Mouse (Mus musculus) small intestine, adult 2 months (tissue): ENCODE measurements around the gene Abca3. TPM values are rescaled to one million over a fixed set of nuclear protein-coding genes. Genes with fewer than 3 reads are reported as not detected.

Source experiments
- H3K27ac ChIP-seq: fragments of 200-500 bp; 2 replicates; pipeline ENCODE4 v1.5.1; 2012; ENCODE audit warnings: low read depth, low read length, control low read depth, inconsistent platforms; ENCODE audit not compliant: insufficient read depth
- H3K27me3 ChIP-seq: fragments of 200-500 bp; 2 replicates; pipeline ENCODE4 v1.6.1; 2012; ENCODE audit warnings: mild to moderate bottlenecking, moderate library complexity, low read length, inconsistent platforms; ENCODE audit not compliant: control insufficient read depth, insufficient read depth
- H3K36me3 ChIP-seq: fragments of 200-500 bp; 2 replicates; pipeline ENCODE4 v1.6.1; 2012; ENCODE audit warnings: mild to moderate bottlenecking, low read length, control low read depth, inconsistent platforms; ENCODE audit not compliant: control insufficient read depth, insufficient read depth
- H3K4me1 ChIP-seq: fragments of 200-500 bp; 2 replicates; pipeline ENCODE4 v1.6.1; 2012; ENCODE audit warnings: low read length, inconsistent platforms, mixed read lengths; ENCODE audit not compliant: control insufficient read depth, insufficient read depth, insufficient read length
- H3K4me3 ChIP-seq: fragments of 200-500 bp; 2 replicates; pipeline ENCODE4 v1.5.1; 2012; ENCODE audit warnings: low read depth, mild to moderate bottlenecking, control low read depth, inconsistent platforms, low read length, moderate library complexity
- CTCF ChIP-seq: fragments of 200-500 bp; IDR thresholded peaks from 2 replicates; pipeline ENCODE4 v1.5.1; 2012; ENCODE audit warnings: low read depth, mild to moderate bottlenecking, control low read depth, inconsistent platforms, low read length, moderate library complexity, mixed read lengths; ENCODE audit not compliant: insufficient replicate concordance, insufficient read length; ENCODE audit errors: extremely low read depth
- POLR2A ChIP-seq: fragments of 200-500 bp; IDR thresholded peaks from 2 replicates; pipeline ENCODE4 v1.6.1; 2012; ENCODE audit warnings: low read depth, mild to moderate bottlenecking, control low read depth, inconsistent platforms, low read length, moderate library complexity
- WGBS: fragments of 180-500 bp; shearing (Covaris S2); methylation state at CpG from one replicate; pipeline ENCODE4 v1.1.7; 2018; 5-methylcytosine and 5-hydroxymethylcytosine counted together
- polyA plus RNA-seq: library from polyadenylated mRNA; depleted of rRNA; stranded (reverse); fragments of >200 nt; gene quantifications from 2 replicates; pipeline ENCODE4 v1.2.3, GENCODE M21; 2012

The Abca3 gene
- polyA plus RNA-seq, 1 experiment: 37.0 TPM

DNA sequence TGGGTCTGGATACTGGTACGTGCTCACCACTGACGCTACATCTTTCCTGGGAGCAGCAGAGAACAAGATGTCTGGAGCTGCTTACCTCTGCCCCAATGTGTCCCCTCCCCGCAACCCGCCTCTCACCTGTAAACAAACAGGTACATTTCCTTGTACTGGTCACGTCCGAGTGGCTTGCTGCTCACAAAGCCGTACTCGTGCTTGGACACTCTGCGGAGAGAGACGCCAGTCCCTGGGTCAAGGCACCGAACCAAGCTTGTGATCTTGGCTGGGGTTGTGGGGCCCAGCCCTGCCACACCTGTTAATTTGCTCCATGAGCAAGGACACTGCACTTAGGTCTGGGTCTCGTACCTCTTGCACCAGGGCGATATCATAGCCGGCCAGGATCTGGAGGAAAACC is 90.4 kb downstream of the Abca3 start:
- Histone ChIP-seq H3K27ac (no peak overlapping the region), H3K36me3 (peaks cover 69% of the 10 kb centered on the region), H3K27me3 (no peaks in the 10 kb centered on the region), H3K4me1 (no peaks in the 10 kb centered on the region), H3K4me3 (no peak overlapping the region)
- TF ChIP-seq POLR2A (no peak), CTCF (no peak)
- 56% methylated on average over 14 of the region's 14 CpGs for WGBS

DNA sequence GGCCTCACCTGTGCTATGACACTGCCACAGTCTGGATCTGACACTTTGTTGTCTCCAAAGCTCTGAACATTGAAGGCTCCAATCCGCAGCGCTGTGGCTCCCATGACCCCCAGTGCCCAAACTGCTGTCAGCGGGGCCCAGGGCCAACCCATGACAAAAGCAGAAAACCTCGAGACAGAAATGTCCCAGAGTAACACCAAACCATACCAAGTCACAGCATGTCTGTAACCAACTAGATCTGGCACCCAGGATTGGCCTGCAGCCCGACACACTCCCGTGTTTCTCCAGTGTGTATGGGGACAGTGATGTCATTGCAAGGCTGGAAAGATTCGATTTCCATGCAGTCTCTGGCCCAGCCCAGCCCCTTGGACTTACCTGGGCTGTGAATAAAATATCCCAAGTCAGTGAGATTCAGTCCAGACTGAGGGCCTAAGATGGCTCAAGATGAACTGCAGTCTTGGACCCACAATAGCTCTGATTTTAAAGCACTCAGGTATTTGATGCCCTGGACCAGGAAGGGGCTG is 90.9 kb downstream of the Abca3 start, which contains the start of gene Dnase1l2:
TSS of gene Dnase1l2 (minus strand) at position 474 of the 524 bp plus-strand sequence.
- Histone ChIP-seq H3K27me3 (no peaks in the 10 kb centered on the region), H3K27ac (no peak within 1 kb of the TSS), H3K4me3 (no peak within 1 kb of the TSS), H3K36me3 (peaks cover 70% of the 10 kb centered on the region), H3K4me1 (no peaks in the 10 kb centered on the region)
- TF ChIP-seq POLR2A (no peak), CTCF (no peak)
- 67% methylated on average over 7 of the region's 7 CpGs for WGBS

GRCm38 (mm10) chr17:24443409-24443808 is 91.7 kb downstream of the Abca3 start:
- peaks cover 69% of the 10 kb centered on the region for H3K36me3 ChIP-seq
- no peaks in the 10 kb centered on the region for H3K4me1 ChIP-seq
- H3K27me3 ChIP-seq: no peaks in the 10 kb centered on the region
- H3K4me3 ChIP-seq: no peak overlapping the region
- TF ChIP-seq POLR2A (no peak), CTCF (no peak)
- no peak overlapping the region for H3K27ac ChIP-seq
- WGBS: 79% methylated on average over 4 of the region's 4 CpGs

DNA sequence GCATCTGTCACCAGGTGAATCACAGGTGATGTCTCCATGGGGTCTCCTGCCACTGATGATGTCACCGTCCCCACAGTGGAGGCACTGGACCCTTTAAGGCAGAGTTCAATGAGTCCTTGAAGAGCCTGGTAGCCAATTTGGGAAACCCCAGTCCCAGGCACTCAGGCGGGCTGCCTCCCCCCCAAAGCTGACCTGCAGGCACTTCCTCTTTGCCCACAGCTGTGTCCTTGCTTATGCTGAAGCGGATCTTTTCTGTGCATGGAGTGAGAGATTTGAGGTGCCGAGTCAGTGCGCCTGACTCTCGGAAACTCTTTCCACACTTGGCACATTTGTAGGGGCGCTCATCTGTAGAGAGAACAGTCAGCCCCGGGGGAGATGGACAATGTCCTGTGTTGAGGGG is 94.8 kb downstream of the Abca3 start:
- TF ChIP-seq CTCF (no peak), POLR2A (no peak)
- WGBS: 90% methylated on average over 8 of the region's 8 CpGs
- Histone ChIP-seq H3K36me3 (peaks cover 70% of the 10 kb centered on the region), H3K27me3 (no peaks in the 10 kb centered on the region), H3K4me3 (no peak overlapping the region), H3K27ac (no peak overlapping the region), H3K4me1 (no peaks in the 10 kb centered on the region)

DNA sequence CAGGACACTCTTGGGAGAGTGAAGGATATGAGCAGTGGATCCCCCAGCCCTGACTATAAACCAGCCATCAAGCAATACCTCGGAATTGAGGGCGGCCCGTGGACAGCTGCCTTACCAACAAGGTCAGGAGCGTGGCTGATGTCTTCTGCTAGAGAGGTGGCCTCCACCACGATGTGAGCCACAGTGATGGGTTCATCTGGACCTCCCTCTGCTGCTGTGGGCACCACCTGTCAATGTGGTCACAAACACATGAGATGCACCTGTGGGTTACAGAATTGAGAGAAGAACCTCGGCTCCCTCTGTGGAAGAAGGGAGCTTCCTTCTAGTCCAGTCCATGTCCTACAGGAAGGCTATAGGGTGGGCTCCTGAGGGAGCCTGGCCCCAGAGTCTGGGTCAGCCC is 97.8 kb downstream of the Abca3 start:
- Histone ChIP-seq H3K36me3 (peaks cover 61% of the 10 kb centered on the region), H3K27me3 (no peaks in the 10 kb centered on the region), H3K4me3 (no peak overlapping the region), H3K27ac (no peak overlapping the region), H3K4me1 (0 out of 2 replicates have a peak, but pooled peaks cover 2% of the 10 kb centered on the region)
- 88% methylated on average over 6 of the region's 6 CpGs for WGBS
- TF ChIP-seq CTCF: no peak
- no peak for TF ChIP-seq POLR2A

- WGBS: 74% methylated on average over 6 of the region's 6 CpGs
- H3K36me3 ChIP-seq: peaks cover 44% of the 10 kb centered on the region
- TF ChIP-seq CTCF (no peak), POLR2A (no peak)
- H3K4me3 ChIP-seq: no peak overlapping the region
- 0 out of 2 replicates have a peak, but pooled peaks cover 2% of the 10 kb centered on the region for H3K4me1 ChIP-seq
- H3K27me3 ChIP-seq: no peaks in the 10 kb centered on the region
- H3K27ac ChIP-seq: no peak overlapping the region
These were observed 99.5 kb downstream of the Abca3 start for GRCm38 (mm10) chr17:24451220-24451619.

DNA sequence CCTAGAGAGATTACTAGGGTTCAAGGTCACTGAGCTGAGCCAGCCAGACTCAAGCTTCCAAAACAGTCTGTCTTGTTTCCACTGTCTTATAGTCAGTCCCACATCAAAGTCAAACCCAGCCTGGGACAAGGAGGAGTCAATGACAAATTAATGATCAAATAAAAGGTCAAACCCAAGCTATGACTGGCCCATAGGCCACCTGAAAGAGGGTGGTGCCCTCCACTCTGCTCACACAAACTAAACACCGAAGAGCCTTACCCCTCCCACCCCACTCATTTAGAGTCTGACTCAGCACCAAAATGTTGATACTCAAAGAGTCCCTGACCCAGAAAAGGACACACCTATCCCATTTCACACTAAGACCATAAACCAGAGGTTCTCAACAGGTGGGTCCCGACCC is 101.6 kb downstream of the Abca3 start:
- no peak for TF ChIP-seq POLR2A
- TF ChIP-seq CTCF: no peak
- 0 out of 2 replicates have a peak, but pooled peaks cover 2% of the 10 kb centered on the region for H3K4me1 ChIP-seq
- H3K36me3 ChIP-seq: peaks cover 25% of the 10 kb centered on the region
- WGBS: 29% methylated on average over 2 of the region's 2 CpGs
- no peaks in the 10 kb centered on the region for H3K27me3 ChIP-seq
- H3K4me3 ChIP-seq: no peak overlapping the region
- H3K27ac ChIP-seq: no peak overlapping the region
